Mouse (Mus musculus) gastrocnemius, adult 18-20 months (tissue): ENCODE measurements around the gene Lmbrd1. TPM values are rescaled to one million over a fixed set of nuclear protein-coding genes. Genes with fewer than 3 reads are reported as not detected.
"Not testable (repeated sequence)": the region's sequence is repeated elsewhere in the genome, so short reads cannot be mapped to it uniquely, and the experiment has no call there.

Experiments used
- DNase-seq: peaks from one replicate; pipeline ENCODE4 v3.0.0; 2021; ENCODE audit warnings: low spot score
- long read RNA-seq, 2 experiments: library from polyadenylated mRNA; stranded (forward); transcript quantifications; one replicate each; pipeline ENCODE4 v2.0.0; 2021
- total RNA-seq, 2 experiments: library from RNA; stranded (reverse); gene quantifications; 2 replicates each; pipeline ENCODE4 v1.2.3; 2021

Lmbrd1 gene
- 10 to 100 TPM; 30.3 to 32.1 TPM for total RNA-seq
- long read RNA-seq, experiment 1, full-length matches to known transcripts, result 66 of 77 reads
- long read RNA-seq, experiment 1, partial matches to known transcripts, result 0 of 77 reads
- long read RNA-seq, experiment 1, other reads (novel, unspliced or antisense), result 11 of 77 reads
- long read RNA-seq, experiment 2, full-length matches to known transcripts, result 47 of 53 reads
- long read RNA-seq, experiment 2, partial matches to known transcripts, result 2 of 53 reads
- long read RNA-seq, experiment 2, other reads (novel, unspliced or antisense), result 4 of 53 reads

DNA sequence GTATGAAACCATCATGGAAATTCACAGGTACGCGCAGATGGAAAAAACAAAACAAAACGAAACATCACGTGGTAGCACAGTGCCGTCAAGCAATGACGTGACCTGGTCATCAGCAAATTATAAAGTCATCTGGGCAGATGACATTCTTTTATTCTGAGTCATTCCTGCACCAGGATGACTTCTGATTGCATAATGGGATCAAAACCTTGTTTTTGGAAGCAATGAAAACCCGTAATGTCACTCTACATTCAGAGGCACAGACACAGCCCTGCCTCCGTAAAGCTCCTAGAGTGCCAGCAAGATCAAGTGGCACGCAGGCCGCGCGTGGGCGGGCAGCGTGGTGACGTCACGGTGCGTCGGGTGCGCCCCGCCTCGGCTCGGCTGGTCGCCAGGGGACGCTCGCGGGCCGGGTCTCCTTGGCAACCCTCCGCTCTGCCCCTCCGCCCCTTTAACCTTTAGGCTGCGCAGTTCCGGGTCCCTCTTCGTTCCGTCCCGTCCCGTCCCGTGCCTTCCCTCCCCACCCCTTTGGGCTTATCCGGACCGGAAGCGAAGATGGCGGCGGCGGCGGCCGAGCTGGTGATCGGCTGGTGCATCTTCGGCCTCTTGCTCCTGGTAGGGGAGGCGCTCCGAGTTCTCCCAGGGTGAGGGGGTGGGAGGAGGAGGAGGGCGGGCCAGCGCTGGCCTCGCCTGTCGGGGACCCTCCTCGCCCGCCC, at the start of gene Lmbrd1:
TSS of gene Lmbrd1 (plus strand) at position 426 of the 713 bp plus-strand sequence.
- DNase-seq, result peak; percentile 92

DNA sequence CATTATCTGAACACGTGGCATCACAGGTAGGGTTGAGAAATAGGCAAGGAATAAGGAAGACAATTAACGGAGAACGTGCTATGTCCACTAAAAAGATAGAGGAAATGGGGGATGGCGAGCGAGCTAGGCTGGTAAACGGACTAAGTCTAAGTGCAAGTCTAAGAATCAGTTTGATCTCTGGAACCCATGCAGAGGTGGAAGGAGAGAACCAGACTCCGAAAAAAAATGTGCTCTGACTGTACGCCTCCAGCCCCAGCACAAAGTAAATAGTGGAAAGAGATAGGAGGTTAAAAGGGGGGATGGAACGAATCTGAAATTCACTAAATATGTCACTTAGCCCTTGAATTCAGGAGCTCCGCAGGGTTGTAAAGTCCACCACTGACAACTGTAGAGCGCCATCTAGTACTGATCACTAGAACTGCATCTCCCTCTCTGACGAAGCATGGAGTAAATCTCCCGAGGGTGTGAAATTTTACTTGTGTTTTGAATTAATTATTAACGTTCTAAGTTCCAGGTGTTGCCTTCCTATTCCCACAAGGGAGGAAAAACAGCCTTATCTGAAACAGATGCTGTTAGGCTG, 44.8 kb upstream of the Lmbrd1 start:
- peak; percentile 24 for DNase-seq

DNA sequence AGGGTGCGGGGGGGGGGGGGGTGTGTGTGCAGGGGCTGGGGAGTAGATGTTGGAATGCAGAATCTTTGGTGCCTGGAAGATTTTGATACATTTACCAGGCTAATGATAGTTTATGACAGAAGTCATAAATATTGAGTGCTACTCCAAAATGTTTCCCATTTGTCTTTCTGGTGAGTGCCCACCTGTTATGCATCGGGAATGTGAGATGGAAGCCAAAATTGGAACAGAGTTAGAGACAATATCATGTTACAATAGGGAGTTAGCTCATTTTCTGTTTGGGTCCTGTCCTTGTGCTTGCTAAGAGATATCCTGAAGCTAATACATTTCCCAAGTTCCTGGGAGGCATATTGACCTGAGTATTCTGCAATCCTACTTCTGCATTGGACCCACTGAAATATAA, 28.3 kb upstream of the Lmbrd1 start:
- DNase-seq, result no peak

DNA sequence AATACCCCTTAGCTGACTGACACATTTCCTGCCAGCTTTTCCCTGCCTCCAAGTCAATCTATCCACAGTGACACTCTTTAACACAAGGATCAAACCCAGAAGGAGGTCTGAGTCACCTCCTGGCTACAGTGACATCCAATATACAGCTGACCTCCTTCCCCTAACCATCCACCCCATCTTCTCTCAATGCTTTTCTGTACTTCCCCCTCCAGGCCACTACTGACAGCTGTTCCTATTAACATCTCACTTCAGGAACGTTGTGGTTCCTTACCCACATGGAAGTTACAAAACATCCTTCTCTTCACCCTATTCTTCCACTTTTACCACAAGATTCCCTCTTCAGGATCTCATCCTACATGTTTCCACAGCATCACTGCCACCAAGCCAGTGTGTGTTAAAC, 18.5 kb upstream of the Lmbrd1 start:
- DNase-seq, result no peak

DNA sequence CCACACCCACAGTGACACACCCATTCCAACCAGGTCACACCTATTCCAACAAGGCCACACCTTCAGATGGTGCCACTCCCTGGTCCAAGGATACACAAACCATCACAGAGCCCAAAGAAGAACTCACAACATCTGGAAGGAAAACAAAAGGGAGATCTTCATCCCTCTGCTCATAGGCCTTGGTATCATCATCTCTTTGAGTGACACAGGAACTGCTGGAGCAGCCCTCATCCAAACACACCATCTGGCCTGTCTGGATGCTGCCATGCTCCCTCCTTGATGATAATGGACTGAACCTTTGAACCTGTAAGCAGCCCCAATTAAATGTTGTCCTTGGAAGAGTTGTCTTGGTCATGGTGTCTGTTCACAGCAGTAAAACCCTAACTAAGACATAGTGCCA, 17.8 kb upstream of the Lmbrd1 start:
- not testable (repeated sequence) for DNase-seq

DNA sequence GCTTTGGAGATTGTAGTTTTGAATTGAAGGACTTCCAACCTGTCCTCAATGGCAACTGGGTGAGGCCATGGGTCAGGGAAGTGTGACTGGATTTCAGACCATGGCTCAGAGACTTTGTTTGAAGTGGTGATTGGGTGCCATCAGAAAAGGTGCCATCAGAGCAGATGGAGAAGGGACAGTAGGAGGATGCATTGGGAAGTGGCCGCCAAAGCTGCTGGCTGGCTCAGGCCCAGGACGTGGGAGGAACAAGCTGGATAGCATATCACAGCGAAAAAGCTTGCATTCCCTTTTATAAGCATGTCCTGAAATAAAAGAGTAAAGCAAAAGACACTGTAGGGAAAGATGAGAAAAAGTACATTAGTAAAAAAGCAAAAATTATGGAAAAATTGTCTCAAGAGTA, 16.9 kb upstream of the Lmbrd1 start:
- DNase-seq, result no peak

DNA sequence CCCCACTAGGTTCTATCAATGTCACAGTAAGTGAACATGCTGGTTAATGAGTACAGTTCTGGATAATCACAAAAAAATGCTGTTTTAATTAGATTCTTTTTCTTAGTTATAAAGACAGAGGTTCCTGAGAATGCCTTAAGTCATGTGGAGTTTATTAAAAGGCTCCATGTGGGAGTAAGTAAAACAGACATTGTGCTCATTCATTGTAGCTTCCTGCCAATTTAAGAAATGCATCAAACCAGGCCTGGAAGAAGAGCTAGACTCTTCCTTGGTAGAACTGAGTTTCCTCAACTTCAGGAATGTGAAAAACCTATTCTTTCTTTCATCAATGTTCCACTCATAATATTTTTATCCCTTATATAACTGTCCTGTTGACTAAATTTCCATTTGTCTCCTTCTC, 14.3 kb upstream of the Lmbrd1 start:
- no peak for DNase-seq

DNA sequence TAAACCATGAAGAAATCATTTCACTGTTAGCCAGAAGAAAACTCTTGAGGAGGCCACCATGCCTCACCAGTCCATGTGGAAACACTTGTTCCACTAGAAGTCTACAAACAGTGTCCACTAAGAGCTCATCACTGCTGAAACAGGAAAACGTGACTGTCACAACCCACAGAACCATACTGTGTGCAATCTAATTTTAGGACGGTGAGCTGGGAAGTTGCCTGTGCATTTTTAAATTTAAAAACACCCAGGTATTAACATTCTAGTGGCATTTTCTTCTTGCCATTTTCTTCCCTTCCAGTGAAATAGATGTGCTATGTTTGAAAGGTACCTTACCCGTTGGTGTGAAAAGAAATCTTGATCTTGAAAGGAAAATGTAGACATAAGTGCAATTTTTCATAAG, 5.2 kb upstream of the Lmbrd1 start:
- no peak for DNase-seq

DNA sequence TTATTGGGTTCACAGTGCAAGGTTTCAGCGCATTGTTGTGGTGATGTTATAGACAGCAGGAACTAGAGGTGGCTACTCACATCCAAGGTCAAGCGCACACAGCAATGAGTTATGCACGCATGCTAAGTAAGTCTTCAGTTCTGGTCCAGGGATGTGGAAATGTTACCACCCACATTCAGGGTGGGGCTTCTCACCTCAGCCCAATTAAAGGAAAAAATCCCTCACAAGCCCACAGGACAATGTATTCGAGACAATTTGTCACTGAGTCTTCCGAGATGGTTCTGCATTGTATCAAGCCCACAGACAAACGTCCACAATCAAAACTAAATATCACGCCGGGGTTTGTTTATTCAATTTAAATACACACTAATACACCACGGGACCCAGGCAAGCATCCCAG, 724 bp upstream of the Lmbrd1 start:
- peak; percentile 14 for DNase-seq

DNA sequence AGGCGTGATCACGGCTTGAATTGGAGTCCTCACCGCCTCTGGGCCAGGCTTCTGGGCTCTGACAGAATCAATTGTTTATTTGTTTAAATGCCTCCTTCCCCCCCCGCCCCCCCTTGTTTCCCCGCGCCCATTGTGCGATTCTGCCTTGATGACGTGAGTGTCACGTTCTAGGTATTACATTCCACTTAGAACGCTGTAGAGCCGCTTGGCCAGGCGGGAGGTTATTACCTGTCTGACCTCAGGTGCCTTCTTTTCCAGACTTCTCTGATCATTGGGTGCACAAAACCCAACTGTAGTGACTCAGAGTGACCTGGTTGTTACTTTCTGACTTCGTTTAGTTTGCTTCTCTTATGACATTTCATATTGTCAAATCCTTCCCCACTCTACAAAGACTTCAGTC, 641 bp downstream of the Lmbrd1 start:
- DNase-seq, result no peak

DNA sequence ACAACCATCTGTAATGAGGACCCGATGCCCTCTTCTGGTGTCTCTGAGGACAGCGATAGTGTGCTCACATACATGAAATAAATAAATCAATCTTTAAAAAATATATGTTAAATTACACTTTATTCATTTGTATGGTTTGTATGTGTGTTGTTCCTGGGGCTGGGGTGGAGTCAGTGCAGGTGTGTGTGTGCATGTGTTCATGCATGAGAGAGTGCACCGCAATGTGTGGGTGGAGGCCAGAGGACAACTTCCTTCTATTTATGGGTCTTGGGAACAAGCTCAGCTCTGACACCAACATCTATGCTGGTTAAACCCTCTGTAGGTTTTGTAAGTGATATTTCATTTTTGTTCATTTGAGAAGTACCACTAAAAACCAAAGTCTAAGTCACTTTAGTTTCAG, 2.6 kb downstream of the Lmbrd1 start:
- no peak for DNase-seq

DNA sequence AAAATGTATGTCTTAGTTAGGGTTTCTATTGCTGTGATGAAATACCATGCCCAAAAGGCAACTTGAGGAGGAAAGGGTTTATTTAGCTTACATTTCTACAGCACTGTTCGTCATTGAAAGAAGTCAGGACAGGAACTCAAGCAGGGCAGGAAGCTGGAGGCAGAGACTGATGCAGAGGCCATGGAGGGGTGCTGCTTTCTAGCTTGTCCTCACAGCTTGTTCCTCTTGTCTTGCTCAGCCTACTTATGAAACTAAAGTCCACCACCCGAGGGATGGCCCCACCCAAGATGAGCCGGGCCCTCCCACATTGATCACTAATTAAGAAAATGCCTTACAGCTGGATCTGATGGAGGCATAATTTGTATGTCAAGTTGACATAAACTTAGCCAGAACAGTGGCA, 3.5 kb downstream of the Lmbrd1 start:
- no peak for DNase-seq

DNA sequence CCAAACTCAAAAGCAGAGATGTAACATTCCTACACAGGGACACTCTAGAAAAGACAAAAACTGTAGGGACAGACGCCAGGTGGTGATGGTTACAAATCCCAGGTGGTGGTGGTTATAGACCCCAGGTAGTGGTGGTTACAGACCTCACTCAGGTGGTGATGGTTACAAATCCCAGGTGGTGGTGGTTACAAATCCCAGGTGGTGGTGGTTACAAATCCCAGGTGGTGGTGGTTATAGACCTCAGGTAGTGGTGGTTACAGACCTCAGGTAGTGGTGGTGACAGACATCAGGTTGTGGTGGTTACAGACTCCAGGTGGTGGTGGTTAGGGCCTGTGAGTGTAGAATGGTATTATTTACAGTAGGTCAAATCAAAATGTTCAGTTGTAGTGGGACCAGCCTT, 5.5 kb downstream of the Lmbrd1 start:
- no peak for DNase-seq

DNA sequence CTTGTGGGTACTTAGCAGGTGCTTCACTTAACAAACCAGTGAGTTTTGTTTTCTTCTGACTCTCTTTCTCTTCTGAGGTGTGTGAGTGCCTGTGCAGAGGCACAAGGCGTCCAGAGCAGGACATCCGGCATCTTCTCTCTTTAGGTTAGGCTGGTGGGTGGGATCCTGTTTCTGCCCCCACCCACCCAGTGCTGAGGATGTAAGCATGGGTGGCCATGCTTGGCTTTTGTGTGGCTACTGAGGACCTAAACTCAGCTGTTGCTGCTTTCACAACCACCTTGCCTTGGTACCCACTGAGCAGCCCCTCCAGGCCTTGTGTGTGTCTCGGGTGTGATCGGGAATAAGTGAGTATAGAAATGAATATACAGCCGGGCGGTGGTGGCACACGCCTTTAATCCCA, 7.2 kb downstream of the Lmbrd1 start:
- DNase-seq, result no peak

DNA sequence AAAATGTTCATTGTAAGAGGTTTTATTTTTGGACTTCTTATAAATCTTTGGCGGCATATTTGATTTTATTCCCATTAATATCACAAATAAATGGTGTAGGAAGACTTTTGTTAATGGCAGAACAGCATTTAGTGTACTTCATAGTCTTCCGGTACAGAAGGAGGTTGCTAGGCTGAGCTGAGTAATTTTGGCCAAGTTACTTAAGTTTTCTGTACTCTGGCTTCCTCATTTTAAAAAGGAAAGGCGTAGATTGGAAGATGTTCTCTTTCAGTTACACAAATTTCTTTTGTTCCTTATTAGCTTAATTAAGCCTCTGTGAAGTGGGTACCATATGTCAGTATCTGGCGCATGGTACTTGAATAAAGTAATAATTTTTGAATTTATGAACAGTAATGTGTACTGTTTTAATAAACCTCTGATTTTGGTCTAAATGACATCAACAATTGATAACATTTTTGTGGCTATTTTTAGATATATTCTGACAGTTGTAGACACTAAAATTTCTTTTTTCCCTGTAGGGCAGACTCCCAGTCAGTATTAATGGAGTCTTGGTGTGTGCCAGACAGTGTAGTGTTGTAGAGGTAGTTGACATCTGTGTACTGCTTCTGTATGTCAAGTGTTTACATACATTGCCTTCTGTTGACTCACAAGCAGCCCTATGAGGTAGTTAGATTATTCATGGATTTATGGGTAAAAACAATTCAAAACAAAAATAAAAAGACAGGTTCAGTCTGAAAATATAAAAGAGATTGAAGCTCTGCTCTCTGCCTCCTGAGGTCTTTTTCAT, 8.0 kb downstream of the Lmbrd1 start:
- no peak for DNase-seq

DNA sequence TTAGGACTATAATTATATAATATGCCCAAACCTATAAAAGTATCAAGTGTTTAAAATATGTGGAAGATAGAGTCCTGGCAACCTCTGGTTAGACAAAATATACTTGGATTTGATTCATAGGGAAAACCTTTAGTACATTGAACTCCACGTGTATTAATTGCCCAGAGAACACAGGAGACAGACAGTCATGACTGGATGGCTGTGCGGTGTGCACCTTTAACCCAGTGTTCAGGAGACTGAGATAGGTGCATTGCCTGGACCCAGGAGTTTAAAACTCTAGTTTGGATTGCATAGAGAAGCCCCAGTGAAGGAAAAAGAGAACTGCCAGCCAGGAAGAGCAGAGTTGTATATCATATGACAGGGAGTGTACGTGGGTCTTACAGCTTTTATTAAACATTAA, 19.2 kb downstream of the Lmbrd1 start:
- no peak for DNase-seq

DNA sequence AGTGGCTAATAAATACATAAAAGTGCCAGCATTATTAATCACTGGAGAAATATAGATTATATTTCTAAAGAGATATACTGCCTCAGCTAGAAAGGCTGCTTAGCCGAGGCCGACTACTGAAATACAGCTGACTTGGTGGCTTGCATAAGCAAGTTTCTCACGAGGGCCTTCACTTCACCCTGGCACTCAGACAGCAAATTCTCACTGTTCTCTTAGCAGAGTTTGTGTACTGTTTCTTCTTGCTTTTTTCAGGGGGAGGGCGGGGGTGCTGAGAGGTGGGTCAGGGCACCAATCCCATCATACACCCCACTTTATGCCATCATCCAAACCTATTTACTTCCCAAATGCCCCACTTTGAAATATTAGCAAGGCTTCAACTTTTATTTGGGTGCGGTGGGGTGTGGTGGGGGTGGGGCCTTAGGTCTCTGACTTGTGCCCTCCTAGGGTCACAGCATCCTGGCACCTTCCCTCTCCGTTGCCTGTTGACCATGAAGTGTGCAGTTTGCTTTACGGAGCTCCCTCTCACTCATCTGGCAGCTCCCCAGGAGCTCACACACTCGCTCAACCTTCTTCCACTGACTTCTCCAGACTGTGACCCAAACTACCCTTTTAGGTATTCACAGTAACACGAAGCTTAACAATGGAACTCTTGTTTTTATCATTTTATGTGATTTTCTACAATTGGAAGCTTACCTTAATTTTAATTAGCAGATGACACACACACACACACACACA, 19.9 kb downstream of the Lmbrd1 start:
- no peak for DNase-seq

DNA sequence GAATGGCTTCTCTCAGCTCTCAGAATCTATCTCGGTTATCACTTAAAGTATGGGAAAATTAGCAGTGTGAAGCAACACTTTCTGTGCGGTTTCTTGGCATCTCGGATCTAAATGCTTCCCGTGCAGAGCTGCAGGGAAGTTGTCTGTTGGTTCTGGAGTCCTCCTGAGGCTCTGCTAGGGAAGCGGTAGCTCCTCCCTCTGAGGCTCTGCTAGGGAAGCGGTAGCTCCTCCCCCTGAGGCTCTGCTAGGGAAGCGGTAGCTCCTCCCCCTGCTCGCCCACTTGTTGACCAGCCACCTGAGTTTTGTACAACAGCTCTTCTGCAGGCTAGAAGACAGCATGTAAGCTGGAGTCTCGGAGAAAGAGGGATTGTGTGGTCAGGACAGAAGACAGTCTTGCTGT, 20.9 kb downstream of the Lmbrd1 start:
- DNase-seq, result peak; percentile 29

DNA sequence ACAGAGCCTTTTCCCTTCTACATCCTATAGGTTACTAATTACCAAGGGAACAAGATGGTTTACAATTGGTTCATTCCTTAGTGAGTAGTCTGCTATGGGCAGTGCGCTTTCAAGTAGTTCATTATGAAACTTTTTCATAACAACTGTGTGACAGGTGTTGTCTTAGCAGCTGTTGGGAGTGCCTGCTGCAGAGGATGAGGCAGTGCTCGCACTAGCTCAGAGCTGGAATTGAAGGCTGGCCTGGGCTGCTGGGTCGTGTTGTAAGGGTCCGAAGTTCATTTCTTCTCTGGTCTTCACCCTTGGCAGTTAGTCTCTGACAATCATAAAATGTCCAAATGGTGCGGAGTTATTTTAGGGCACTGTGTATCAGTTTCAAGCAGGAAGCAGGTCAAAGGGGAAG, 21.8 kb downstream of the Lmbrd1 start:
- peak; percentile 9 for DNase-seq

DNA sequence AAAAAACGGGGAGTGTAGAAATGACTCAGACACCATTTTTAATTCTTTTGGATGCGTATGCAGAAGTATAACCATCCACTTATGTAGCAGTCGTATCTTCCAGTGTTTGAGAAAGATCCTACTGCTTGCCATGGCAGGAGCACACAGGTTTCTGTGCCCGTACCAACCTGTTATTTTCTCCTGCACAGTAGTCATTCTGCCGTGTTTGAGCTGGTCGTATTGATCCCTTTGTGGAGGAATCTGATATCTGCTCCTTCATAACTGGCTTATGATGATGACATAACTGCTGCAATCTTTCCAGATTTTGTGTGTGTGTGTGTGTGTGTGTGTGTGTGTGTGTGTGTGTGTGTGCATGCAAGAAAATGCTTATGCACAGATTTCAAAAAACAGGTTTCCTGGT, 25.4 kb downstream of the Lmbrd1 start:
- no peak for DNase-seq

DNA sequence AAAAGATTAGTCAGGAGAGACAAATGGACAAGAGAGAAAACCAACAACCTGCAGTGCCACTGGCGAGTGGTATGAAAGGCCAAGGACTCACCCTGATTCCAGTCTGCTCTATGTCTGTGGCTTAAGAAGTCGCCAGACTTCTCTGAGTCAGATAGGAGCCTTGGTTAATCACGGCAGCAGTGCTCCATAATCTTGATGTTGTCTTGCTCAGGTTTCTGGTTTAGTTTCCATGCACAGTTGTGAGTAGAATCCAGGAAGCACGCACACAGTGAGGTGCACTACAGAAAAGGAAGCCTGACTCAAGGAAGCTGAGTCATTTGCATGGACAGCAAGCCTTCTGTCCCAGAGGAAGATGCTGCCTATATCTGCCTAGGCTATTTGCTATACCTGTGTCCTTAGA, 37.9 kb downstream of the Lmbrd1 start:
- no peak for DNase-seq

DNA sequence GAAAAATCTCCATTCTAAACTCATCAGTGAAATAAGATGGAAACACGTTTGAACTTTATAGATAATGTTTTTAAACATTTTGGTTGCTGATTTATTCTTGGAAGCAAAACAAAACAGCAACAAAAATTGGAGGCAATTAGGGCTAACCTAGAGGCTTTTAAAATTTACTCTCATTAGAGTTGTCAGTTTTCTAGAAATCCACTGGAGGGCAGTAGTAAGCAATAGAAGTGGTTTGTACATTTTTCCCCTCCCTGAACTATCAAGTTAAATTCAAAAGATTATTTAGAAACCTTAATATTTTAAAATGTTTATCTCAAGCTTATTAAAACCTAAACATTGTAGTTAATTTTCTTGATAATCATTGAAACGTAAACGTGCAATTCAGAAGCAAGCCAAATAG, 41.2 kb downstream of the Lmbrd1 start:
- DNase-seq, result no peak
